In genomic region chr4:85402823-85403222, GRCm38 (mm10) we compare ENCODE assay signal across 10 mouse cellular contexts.
DNase-seq lines count a peak whose midpoint lies in the region; ATAC-seq lines count a peak whose summit lies in the region.
"Had no signal": no experiment of that assay in that cellular context is flagged by ENCODE, and none has a peak within 500 bp of the region (broad histone marks: within the 10 kb centered on the region; RNA-seq: fewer than 3 reads in every experiment).

No protein-coding gene starts in this region.

- intact Hi-C loops in left cerebral cortex, postnatal 14 days (cut with DNase I), result loop anchor here (2.0 to 5.0 kb wide), 2 partner anchors 400 to 414 kb away; no protein-coding TSS in a partner anchor

- 40% methylated on average over 4 of the region's 4 CpGs for whole genome bisulfite sequencing in hindbrain, embryonic 14.5 days
- 46% methylated on average over 4 of the region's 4 CpGs for WGBS in hindbrain, embryonic 16.5 days

- peak; percentile 78 for DNase-seq in hindbrain, embryonic 14.5 days (ENCODE audit: low spot score)
- DNase-seq in MN1 (ENCODE audit: low spot score), result peak; percentile 34
- DNase-seq in c-Kit-positive CD71-negative TER-119-negative erythroid progenitor cells, embryonic 14.5 days (ENCODE audit: low read depth), result peak; percentile 24
- peak; percentile 38 to 74 for DNase-seq in gastrocnemius, postnatal 4 days (ENCODE audit: low spot score in 2 of 2)
- DNase-seq in left cerebral cortex, postnatal 14 days (ENCODE audit: low spot score in 2 of 2), result peak; percentile 58 to 75
- peak; percentile 78 for DNase-seq in retina, postnatal 1 day

- 0 out of 2 replicates have a peak, but pooled peaks cover 3% of the 10 kb centered on the region for H3K4me1 ChIP-seq in hindbrain, embryonic 14.5 days (replicated peaks; ENCODE audit: control insufficient read depth, insufficient read depth, low read length)
- H3K4me1 ChIP-seq in hindbrain, embryonic 16.5 days (ENCODE audit: control insufficient read depth, insufficient read depth, low read depth, low read length), result no peaks in the 10 kb centered on the region; the same call in 1 of the 2 replicates
- H3K4me1 ChIP-seq: embryonic facial prominence, embryonic 15.5 days; megakaryocyte, embryonic 14.5 days had no signal

- H3K9me3 ChIP-seq in hindbrain, embryonic 14.5 days (ENCODE audit: control insufficient read depth, low read length), result no peaks in the 10 kb centered on the region
- H3K9me3 ChIP-seq in hindbrain, embryonic 16.5 days (ENCODE audit: control insufficient read depth, low read length), result no peaks in the 10 kb centered on the region
- H3K9me3 ChIP-seq: embryonic facial prominence, embryonic 15.5 days; megakaryocyte, embryonic 14.5 days had no signal

- no peaks in the 10 kb centered on the region for H3K36me3 ChIP-seq in hindbrain, embryonic 14.5 days (replicated peaks; ENCODE audit: control insufficient read depth, insufficient read depth)
- no peaks in the 10 kb centered on the region for H3K36me3 ChIP-seq in hindbrain, embryonic 16.5 days (ENCODE audit: control insufficient read depth, insufficient read depth, low read length)
- H3K36me3 ChIP-seq: embryonic facial prominence, embryonic 15.5 days had no signal

- ATAC-seq in hindbrain, embryonic 14.5 days (ENCODE audit: low FRiP score), result no peak
- ATAC-seq in hindbrain, embryonic 16.5 days, result no peak
- ATAC-seq in granulocyte monocyte progenitor cell, adult 5-6 weeks (replicated peaks; ENCODE audit: poor library complexity, severe bottlenecking), result no peak; the same call in 1 of the 2 replicates

- H3K27ac ChIP-seq in hindbrain, embryonic 14.5 days, result no peak overlapping the region
- no peak overlapping the region for H3K27ac ChIP-seq in hindbrain, embryonic 16.5 days (ENCODE audit: low read depth, low read length)
- H3K27ac ChIP-seq: embryonic facial prominence, embryonic 15.5 days had no signal

- no peak overlapping the region for H3K4me2 ChIP-seq in hindbrain, embryonic 14.5 days (replicated peaks)
- H3K4me2 ChIP-seq in hindbrain, embryonic 16.5 days (ENCODE audit: low read length), result no peak overlapping the region
- H3K4me2 ChIP-seq: embryonic facial prominence, embryonic 15.5 days had no signal

- H3K4me3 ChIP-seq in hindbrain, embryonic 14.5 days (replicated peaks; ENCODE audit: low read length), result no peak overlapping the region
- no peak overlapping the region for H3K4me3 ChIP-seq in hindbrain, embryonic 16.5 days (ENCODE audit: low read length)
- H3K4me3 ChIP-seq: embryonic facial prominence, embryonic 15.5 days; megakaryocyte, embryonic 14.5 days had no signal

- H3K27me3 ChIP-seq in hindbrain, embryonic 14.5 days (ENCODE audit: control insufficient read depth, insufficient read depth, low read length), result no peaks in the 10 kb centered on the region
- no peaks in the 10 kb centered on the region for H3K27me3 ChIP-seq in hindbrain, embryonic 16.5 days (replicated peaks; ENCODE audit: control insufficient read depth, insufficient read depth, low read length)
- H3K27me3 ChIP-seq: embryonic facial prominence, embryonic 15.5 days; megakaryocyte, embryonic 14.5 days had no signal

- no peak overlapping the region for H3K9ac ChIP-seq in hindbrain, embryonic 14.5 days
- H3K9ac ChIP-seq in hindbrain, embryonic 16.5 days (ENCODE audit: low read depth, low read length), result no peak overlapping the region
- H3K9ac ChIP-seq: embryonic facial prominence, embryonic 15.5 days had no signal

Comparison
In these comparisons a context has a peak if more than half of its experiments do, and no peak if none do; other contexts are left out.
1. DNase-seq: peak in every context shown above with its lines; median percentile 78 in hindbrain, embryonic 14.5 days; 78 in retina, postnatal 1 day; 66 in left cerebral cortex, postnatal 14 days; 56 in gastrocnemius, postnatal 4 days; 34 in MN1; 24 in c-Kit-positive CD71-negative TER-119-negative erythroid progenitor cells, embryonic 14.5 days.